Mouse (Mus musculus): ENCODE measurements around the gene Cbs. TPM values are rescaled to one million over a fixed set of nuclear protein-coding genes. Genes with fewer than 3 reads are reported as not detected.
A peak's percentile ranks its signal among the peaks of the same experiment; 100 is the strongest.

The Cbs gene
- total RNA-seq, 2 experiments from 2014 or later: 2.3 to 6.1 TPM

GRCm38 (mm10) chr17:31590846-31591245 is 46.2 kb downstream of the Cbs start:
- DNase-seq: no peak

GRCm38 (mm10) chr17:31588726-31589125 is 48.3 kb downstream of the Cbs start:
- DNase-seq: no peak

DNA sequence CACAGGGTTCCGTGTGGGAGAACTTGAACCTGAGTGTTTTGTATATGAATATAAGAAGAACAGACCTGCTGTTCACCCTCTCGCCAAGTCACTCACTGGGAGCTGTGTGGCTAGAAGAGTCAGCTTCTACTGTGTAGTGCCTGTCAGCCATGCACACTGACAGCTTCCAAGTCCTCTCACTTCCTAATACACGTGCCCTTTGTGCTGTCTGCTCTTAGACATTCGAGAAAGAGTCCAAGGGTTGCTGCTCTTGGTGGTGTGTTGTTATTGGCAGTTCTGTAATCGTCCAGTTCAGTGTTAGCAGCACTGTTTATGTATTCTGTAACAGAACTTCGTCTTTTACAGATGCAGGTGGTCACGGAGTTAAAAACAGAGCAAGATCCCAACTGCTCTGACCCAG is 48.9 kb downstream of the Cbs start:
- DNase-seq: no peak

DNA sequence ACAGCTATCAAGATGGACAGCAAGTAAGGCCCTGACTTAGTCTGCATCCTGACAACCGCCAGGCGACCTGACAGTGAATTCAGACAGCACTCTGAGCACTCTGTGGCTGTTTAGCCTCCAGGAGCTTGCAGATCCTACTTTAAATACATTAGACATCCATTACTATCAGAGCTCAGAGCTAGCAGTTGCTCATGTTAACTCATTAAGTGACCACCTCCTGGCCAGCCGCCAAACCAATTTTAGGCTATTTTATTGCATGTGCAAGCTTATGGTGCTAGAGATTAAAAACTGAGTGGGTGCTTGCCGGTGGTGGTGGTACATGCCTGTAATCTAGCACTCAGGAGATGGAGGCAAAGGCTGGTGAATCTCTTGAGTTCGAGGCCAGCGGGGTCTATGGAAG is 53.3 kb downstream of the Cbs start:
- DNase-seq: no peak

- DNase-seq: no peak
These were observed 53.9 kb downstream of the Cbs start for GRCm38 (mm10) chr17:31583185-31583584.

- no peak for DNase-seq
These were observed 56.7 kb downstream of the Cbs start for GRCm38 (mm10) chr17:31580344-31580743.

DNA sequence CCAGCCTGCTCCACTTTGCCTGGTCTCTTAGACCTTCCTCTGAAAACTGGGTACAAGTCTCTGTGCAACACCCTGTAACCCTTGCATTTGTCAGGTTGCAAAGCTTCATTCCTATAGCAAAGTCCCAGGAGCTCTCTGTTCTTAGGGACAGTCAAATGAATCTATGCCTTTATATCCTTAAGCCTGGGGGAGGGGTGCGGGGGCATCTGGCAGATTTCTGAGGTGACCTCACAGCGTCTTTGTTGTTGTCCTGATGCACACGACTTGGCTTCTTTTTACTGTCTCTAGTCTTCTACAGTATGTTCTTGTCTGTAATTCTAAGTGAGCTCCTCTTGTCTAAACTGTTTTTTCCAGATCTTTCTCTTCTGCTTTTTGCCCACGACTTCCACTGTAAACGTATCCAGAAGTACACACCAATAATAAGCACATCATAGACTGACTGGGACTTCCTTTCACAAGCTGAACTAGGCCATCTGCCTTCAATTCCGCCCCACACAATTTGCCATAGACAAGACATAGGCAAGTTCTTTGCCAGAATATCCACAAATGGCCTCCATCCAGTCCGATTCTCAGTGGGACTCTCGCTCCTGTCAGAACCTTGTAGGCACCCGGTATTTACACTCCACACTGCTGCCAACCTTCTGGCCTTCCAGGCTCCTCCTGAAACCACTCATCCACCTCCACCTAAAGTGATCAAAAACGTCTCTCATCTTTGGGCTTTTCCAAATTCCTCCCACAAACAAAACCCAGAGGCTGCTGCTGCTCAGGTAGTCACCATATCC is 60.5 kb downstream of the Cbs start:
- DNase-seq: no peak

GRCm38 (mm10) chr17:31574662-31575061 is 62.4 kb downstream of the Cbs start:
- DNase-seq: no peak

- DNase-seq: no peak
These were observed 65.3 kb downstream of the Cbs start for GRCm38 (mm10) chr17:31571689-31572088.

- peak in 1 of 2 experiments; percentile 34 for DNase-seq
These were observed 66.6 kb downstream of the Cbs start for GRCm38 (mm10) chr17:31570321-31570925.

GRCm38 (mm10) chr17:31569756-31570155 is 67.3 kb downstream of the Cbs start:
- no peak for DNase-seq

- no peak for DNase-seq
These were observed 70.8 kb downstream of the Cbs start for GRCm38 (mm10) chr17:31566276-31566675.

DNA sequence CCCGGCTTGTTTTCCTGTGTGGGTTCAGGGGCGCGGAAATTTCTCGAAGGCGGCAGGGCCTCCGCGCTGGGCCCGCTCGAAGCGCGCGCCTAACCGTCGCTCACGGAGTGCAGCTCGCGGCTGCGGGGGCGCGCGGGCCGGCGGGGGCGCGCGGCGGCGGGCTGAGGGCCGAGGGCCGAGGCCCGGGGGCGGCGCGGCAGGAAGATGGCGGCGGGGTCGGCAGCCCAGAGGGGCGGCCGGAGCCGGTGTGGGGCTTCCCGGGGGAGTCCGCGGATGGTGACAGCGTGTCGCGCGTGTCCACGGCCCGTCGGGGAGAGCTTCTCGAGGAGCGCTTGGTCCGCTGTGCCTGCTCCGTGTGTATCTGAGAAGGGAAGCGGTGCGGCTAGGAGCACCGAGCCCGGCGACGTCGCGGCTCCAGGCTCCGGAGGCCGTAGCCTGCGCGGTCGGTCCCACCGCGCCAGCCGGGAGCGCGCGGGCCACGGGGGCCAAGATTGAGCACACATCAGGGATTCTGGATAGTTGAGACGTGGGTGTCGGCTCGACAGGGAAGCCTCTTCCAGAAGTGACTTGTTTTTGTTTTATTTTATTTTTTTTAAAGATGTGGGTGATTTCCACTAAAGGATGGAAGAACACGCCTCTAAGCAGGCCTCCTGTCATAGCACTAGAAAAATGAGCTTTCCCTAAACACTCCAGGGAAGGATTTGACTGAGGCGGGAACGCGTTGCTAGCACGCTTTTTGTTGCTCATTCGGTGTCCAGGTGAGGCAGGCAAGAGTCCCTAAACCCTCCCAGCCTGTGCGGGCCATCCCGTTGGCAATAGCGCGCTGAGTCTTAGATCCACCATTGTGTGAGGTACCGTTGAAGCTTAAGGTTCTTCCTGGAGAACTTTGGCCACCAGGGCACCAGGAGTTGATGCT is 71.6 kb downstream of the Cbs start:
- peak; percentile 62 to 77 for DNase-seq

DNA sequence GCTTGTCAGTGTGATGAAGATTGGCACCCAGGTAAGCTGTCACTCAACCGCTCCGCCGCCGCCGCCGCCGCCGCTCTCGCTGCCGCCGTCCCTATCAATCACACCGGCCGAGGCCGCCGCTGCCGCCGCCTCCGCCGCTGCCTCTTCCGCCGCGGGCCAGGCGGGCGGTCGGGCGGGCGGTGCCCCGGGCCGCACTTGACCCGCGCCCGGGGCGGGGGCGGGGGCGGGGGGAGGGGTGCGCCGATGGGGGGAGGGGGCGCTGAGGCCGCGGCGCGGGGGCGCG is 72.2 kb downstream of the Cbs start:
- no peak for DNase-seq

GRCm38 (mm10) chr17:31564015-31564857 is 72.8 kb downstream of the Cbs start, which contains the start of gene Pknox1:
Pknox1 (plus strand) TSS chr17:31564734.
- peak; percentile 98 to 99 for DNase-seq

DNA sequence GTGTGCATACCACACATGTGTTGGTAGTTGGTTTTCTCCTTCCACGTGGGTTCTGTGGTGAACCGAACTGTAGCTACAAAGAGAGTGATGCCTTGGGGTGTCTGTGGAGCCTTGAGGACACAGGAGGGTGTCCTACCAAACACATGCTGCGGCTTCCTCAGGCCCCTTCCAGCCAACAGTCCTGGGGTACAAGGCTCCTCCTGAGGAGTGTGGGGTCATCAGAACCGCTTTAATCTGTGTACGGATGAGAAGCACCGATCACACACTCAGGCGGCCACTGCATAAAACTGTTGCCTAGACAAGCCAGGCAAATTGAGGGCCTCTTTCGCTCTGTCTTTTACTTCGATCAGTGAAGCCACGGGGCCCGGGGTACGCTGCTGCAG is 73.4 kb downstream of the Cbs start:
- peak; percentile 33 to 58 for DNase-seq

- DNase-seq: no peak
These were observed 77.8 kb downstream of the Cbs start for GRCm38 (mm10) chr17:31559021-31559789.
